Mouse (Mus musculus): ENCODE data around the gene Reg3g.
"Not testable (repeated sequence)": the region's sequence is repeated elsewhere in the genome, so short reads cannot be mapped to it uniquely, and the experiment has no call there.

GRCm38 (mm10) chr6:78422411-78422810 lies 46.3 kb downstream of the Reg3g start, which contains the start of gene Reg1:
- TF ChIP-seq TAL1, GATA1 (IDR thresholded peaks at IDR 0.05; ENCODE audit: low read length): not testable (repeated sequence)

All from erythroblast, embryonic 14.5 days (primary cell).